Mouse (Mus musculus) embryonic facial prominence, embryonic 12.5 days (tissue): Measurements from ENCODE around the gene Srrd. TPM values are rescaled to one million over a fixed set of nuclear protein-coding genes. Genes with fewer than 3 reads are reported as not detected.
"Not testable (repeated sequence)": the region's sequence is repeated elsewhere in the genome, so short reads cannot be mapped to it uniquely, and the experiment has no call there.

Experiments
- ATAC-seq: fragments of 200-750 bp; cut with Nextera tagmentation; 2 replicates; pipeline ENCODE4 v1.8.0; 2017; ENCODE audit not compliant: insufficient number of reproducible peaks, insufficient read depth, low FRiP score, low TSS enrichment
- H3K27ac ChIP-seq: fragments of 300-500 bp; sonication (generic); 2 replicates; pipeline ENCODE4 v1.5.1; 2016; ENCODE audit warnings: mild to moderate bottlenecking
- H3K27me3 ChIP-seq: fragments of 300-500 bp; sonication (generic); 2 replicates; pipeline ENCODE4 v1.6.1; 2016; ENCODE audit warnings: mild to moderate bottlenecking, moderate library complexity
- H3K36me3 ChIP-seq: fragments of 300-500 bp; sonication (generic); 2 replicates; pipeline ENCODE4 v1.6.1; 2016; ENCODE audit warnings: mild to moderate bottlenecking
- H3K4me1 ChIP-seq: fragments of 300-500 bp; sonication (generic); 2 replicates; pipeline ENCODE4 v1.6.1; 2016
- H3K4me2 ChIP-seq: fragments of 300-500 bp; sonication (generic); replicated peaks from 2 replicates; pipeline ENCODE4 v1.6.1; 2016; ENCODE audit warnings: mild to moderate bottlenecking, moderate library complexity
- H3K4me3 ChIP-seq: fragments of 300-500 bp; sonication (generic); 2 replicates; pipeline ENCODE4 v1.5.1; 2016; ENCODE audit warnings: mild to moderate bottlenecking
- H3K9ac ChIP-seq: fragments of 300-500 bp; sonication (generic); 2 replicates; pipeline ENCODE4 v1.6.1; 2016; ENCODE audit warnings: mild to moderate bottlenecking, moderate library complexity
- H3K9me3 ChIP-seq: fragments of 300-500 bp; sonication (generic); 2 replicates; pipeline ENCODE4 v1.6.1; 2016; ENCODE audit warnings: mild to moderate bottlenecking, moderate library complexity
- WGBS: fragments of 180-500 bp; shearing (Covaris S2); methylation state at CpG from one replicate; pipeline ENCODE4 v1.1.7; 2016; 5-methylcytosine and 5-hydroxymethylcytosine counted together
- polyA plus RNA-seq: library from polyadenylated mRNA; unstranded; fragments of >200 nt; fragmentation: Nextera tagmentation; extraction: Ambion mirVana; gene quantifications from 2 replicates; pipeline ENCODE4 v1.2.1, GENCODE M21; 2016

The Srrd gene
- polyA plus RNA-seq, 1 experiment from 2014 or later: 54.2 TPM

GRCm38 (mm10) chr5:112326446-112327009, 16.3 kb downstream of the Srrd start:
- Histone ChIP-seq H3K4me2 (peak overlapping the region; percentile 65), H3K9me3 (no peaks in the 10 kb centered on the region), H3K27ac (0 out of 2 replicates have a peak overlapping the region, but pooled peaks have one; percentile 65), H3K9ac (peak overlapping the region; percentile 76), H3K27me3 (no peaks in the 10 kb centered on the region), H3K36me3 (peaks cover 37% of the 10 kb centered on the region), H3K4me1 (peaks cover 15% of the 10 kb centered on the region), H3K4me3 (peak overlapping the region; percentile 99)
- 1% methylated on average over 32 of the region's 33 CpGs for WGBS
- ATAC-seq: peak; percentile 66

- peak within 1 kb of the TSS; percentile 76 for H3K9ac ChIP-seq
- ATAC-seq: peak; percentile 79
- WGBS: 8% methylated on average over 48 of the region's 48 CpGs
- H3K4me2 ChIP-seq: peak within 1 kb of the TSS; percentile 65
- H3K4me1 ChIP-seq: peaks cover 15% of the 10 kb centered on the region
- H3K4me3 ChIP-seq: peak within 1 kb of the TSS; percentile 99
- peak within 1 kb of the TSS; percentile 65; the same call in 1 of the 2 replicates for H3K27ac ChIP-seq
- H3K9me3 ChIP-seq: no peaks in the 10 kb centered on the region
- H3K27me3 ChIP-seq: no peaks in the 10 kb centered on the region
- H3K36me3 ChIP-seq: peaks cover 30% of the 10 kb centered on the region
Observed at GRCm38 (mm10) chr5:112325546-112326445, 17.0 kb downstream of the Srrd start, which contains the start of gene Tfip11. TSS of gene Tfip11 (plus strand) at chr5:112326358.

DNA sequence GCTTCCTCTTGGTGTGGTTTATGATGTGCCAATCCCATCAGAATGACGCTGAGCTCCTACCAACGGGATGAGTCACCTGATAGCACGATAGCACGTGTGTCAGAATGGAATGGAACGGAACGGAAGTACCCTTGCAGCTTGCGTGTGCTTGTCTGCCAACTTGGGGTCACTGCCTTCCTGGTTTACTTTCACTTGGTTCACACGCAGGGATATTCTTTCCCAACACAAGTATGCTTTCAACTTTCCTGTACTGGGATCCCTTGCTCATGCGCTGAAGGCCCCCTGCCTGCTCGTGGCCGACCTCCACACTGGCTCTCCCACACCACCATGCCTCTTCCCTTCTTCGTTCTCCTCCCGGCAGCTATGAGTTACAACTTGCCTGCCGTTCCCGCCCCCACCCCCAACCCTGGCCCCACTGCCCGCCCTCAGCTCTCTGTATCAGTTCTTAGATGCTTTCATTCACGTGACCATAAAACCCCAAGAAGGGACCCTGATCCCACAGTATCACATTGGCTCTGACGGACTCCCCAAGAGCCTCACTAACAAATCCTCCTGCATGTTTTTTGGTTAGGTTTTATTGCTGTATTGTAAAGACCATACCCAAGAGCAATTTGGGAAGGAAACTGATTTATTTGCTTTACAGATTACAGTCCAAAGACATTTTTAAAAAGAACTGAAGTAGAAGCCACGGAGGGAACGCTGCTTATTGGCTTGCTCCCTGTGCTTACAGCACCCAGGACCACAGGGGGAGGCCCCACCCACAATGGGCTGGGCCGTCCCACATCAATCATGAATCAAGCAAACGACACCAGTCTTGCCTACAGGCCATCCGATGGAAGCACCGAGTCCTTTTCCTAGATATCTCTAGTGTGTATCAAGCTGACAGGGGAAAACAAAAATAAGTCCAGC, 17.9 kb downstream of the Srrd start:
- Histone ChIP-seq H3K27me3 (no peaks in the 10 kb centered on the region), H3K4me3 (peak overlapping the region; percentile 99; the same call in 1 of the 2 replicates), H3K27ac (no peak overlapping the region), H3K36me3 (peaks cover 21% of the 10 kb centered on the region), H3K9ac (no peak overlapping the region), H3K9me3 (no peaks in the 10 kb centered on the region), H3K4me2 (peak overlapping the region; percentile 65), H3K4me1 (peaks cover 15% of the 10 kb centered on the region)
- WGBS: 28% methylated on average over 24 of the region's 24 CpGs
- ATAC-seq: no peak; the same call in 1 of the 2 replicates

GRCm38 (mm10) chr5:112323246-112323645, 19.6 kb downstream of the Srrd start:
- Histone ChIP-seq H3K27me3 (no peaks in the 10 kb centered on the region), H3K4me3 (no peak overlapping the region), H3K36me3 (0 out of 2 replicates have a peak, but pooled peaks cover 6% of the 10 kb centered on the region), H3K9me3 (no peaks in the 10 kb centered on the region), H3K9ac (no peak overlapping the region), H3K4me1 (peaks cover 15% of the 10 kb centered on the region), H3K4me2 (no peak overlapping the region), H3K27ac (no peak overlapping the region)
- no peak for ATAC-seq
- 87% methylated on average over 6 of the region's 6 CpGs for WGBS

GRCm38 (mm10) chr5:112321376-112321775, 21.5 kb downstream of the Srrd start:
- H3K27ac ChIP-seq: no peak overlapping the region
- 0 out of 2 replicates have a peak, but pooled peaks cover 5% of the 10 kb centered on the region for H3K36me3 ChIP-seq
- no peak overlapping the region for H3K4me3 ChIP-seq
- no peaks in the 10 kb centered on the region for H3K9me3 ChIP-seq
- peaks cover 6% of the 10 kb centered on the region; the same call in 1 of the 2 replicates for H3K4me1 ChIP-seq
- no peak overlapping the region for H3K4me2 ChIP-seq
- WGBS: 79% methylated on average over 4 of the region's 4 CpGs
- H3K9ac ChIP-seq: no peak overlapping the region
- no peak for ATAC-seq
- H3K27me3 ChIP-seq: no peaks in the 10 kb centered on the region

DNA sequence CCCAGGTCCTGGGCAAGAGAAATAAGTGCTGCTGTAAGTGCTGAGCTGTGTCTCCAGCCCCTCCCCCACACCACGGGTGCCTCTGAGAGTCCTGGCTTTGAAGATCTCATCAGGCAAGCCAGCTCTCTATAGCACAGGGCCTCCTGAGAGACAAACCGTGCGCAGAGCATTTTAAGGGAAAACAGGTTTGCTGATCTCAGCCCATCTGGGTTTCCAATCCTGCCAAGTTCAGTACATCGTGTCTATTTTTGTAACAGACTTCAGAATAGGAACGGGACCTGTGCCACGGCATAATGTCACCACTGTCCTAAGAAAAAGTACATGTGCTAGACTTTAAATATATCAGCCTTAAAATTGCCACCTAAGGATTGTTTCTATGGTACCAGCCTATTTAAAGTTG, 21.9 kb downstream of the Srrd start:
- Histone ChIP-seq H3K4me2 (no peak overlapping the region), H3K4me1 (peaks cover 6% of the 10 kb centered on the region; the same call in 1 of the 2 replicates), H3K9ac (no peak overlapping the region), H3K36me3 (0 out of 2 replicates have a peak, but pooled peaks cover 8% of the 10 kb centered on the region), H3K9me3 (no peaks in the 10 kb centered on the region), H3K27me3 (no peaks in the 10 kb centered on the region), H3K4me3 (no peak overlapping the region), H3K27ac (no peak overlapping the region)
- WGBS: 67% methylated on average over 6 of the region's 6 CpGs
- no peak for ATAC-seq

- Histone ChIP-seq H3K4me1 (peaks cover 4% of the 10 kb centered on the region; the same call in 1 of the 2 replicates), H3K9me3 (no peaks in the 10 kb centered on the region), H3K9ac (no peak overlapping the region), H3K4me2 (no peak overlapping the region), H3K27ac (no peak overlapping the region), H3K4me3 (no peak overlapping the region), H3K36me3 (peaks cover 13% of the 10 kb centered on the region; the same call in 1 of the 2 replicates), H3K27me3 (no peaks in the 10 kb centered on the region)
- WGBS: 80% methylated on average over 5 of the region's 5 CpGs
- no peak for ATAC-seq
Observed at GRCm38 (mm10) chr5:112320379-112320778, 22.5 kb downstream of the Srrd start.

GRCm38 (mm10) chr5:112319343-112319742, 23.5 kb downstream of the Srrd start:
- not testable (repeated sequence) for ATAC-seq, H3K4me3 ChIP-seq, H3K4me2 ChIP-seq, H3K9me3 ChIP-seq, H3K9ac ChIP-seq, H3K27ac ChIP-seq, H3K4me1 ChIP-seq, H3K27me3 ChIP-seq
- H3K36me3 ChIP-seq: peaks cover 16% of the 10 kb centered on the region
- WGBS: 60% methylated on average over 2 of the region's 2 CpGs

- H3K4me2 ChIP-seq: no peak overlapping the region
- H3K9ac ChIP-seq: no peak overlapping the region
- 68% methylated on average over 5 of the region's 5 CpGs for WGBS
- 0 out of 2 replicates have a peak overlapping the region, but pooled peaks have one; percentile 11 for H3K27ac ChIP-seq
- H3K36me3 ChIP-seq: peaks cover 37% of the 10 kb centered on the region
- no peaks in the 10 kb centered on the region for H3K27me3 ChIP-seq
- H3K9me3 ChIP-seq: no peaks in the 10 kb centered on the region
- H3K4me1 ChIP-seq: no peaks in the 10 kb centered on the region
- H3K4me3 ChIP-seq: no peak overlapping the region
- no peak for ATAC-seq
Observed at GRCm38 (mm10) chr5:112317328-112317727, 25.5 kb downstream of the Srrd start.

GRCm38 (mm10) chr5:112316468-112316867, 26.4 kb downstream of the Srrd start:
- peaks cover 44% of the 10 kb centered on the region for H3K36me3 ChIP-seq
- no peak for ATAC-seq
- H3K4me1 ChIP-seq: no peaks in the 10 kb centered on the region
- H3K27ac ChIP-seq: no peak overlapping the region
- no peak overlapping the region for H3K9ac ChIP-seq
- H3K27me3 ChIP-seq: no peaks in the 10 kb centered on the region
- no peak overlapping the region for H3K4me2 ChIP-seq
- H3K9me3 ChIP-seq: no peaks in the 10 kb centered on the region
- H3K4me3 ChIP-seq: no peak overlapping the region
- 83% methylated on average over 5 of the region's 5 CpGs for WGBS
